Mouse (Mus musculus): ENCODE results near the gene Arhgef39. TPM values are rescaled to one million over a fixed set of nuclear protein-coding genes. Genes with fewer than 3 reads are reported as not detected.

Gene Arhgef39
- 44.8 and 46.4 TPM in 2 replicates for polyA plus RNA-seq (2016; fragmentation: Nextera tagmentation; extraction: Ambion mirVana)

- peak within 1 kb of the TSS; percentile 56; the same call in 1 of the 2 replicates for H3K27ac ChIP-seq
- peak within 1 kb of the TSS; percentile 73 for H3K4me2 ChIP-seq
- H3K27me3 ChIP-seq, result no peaks in the 10 kb centered on the region
- peak; percentile 78 for ATAC-seq (ENCODE audit: insufficient number of reproducible peaks, insufficient read depth, low FRiP score, low TSS enrichment, low read depth)
- H3K36me3 ChIP-seq, result peaks cover 31% of the 10 kb centered on the region
- no peaks in the 10 kb centered on the region for H3K9me3 ChIP-seq
- H3K4me1 ChIP-seq (replicated peaks), result peaks cover 26% of the 10 kb centered on the region
- 8% methylated on average over 50 of the region's 50 CpGs for WGBS
- H3K9ac ChIP-seq (replicated peaks), result peak within 1 kb of the TSS; percentile 63
- peak within 1 kb of the TSS; percentile 63 for H3K4me3 ChIP-seq (replicated peaks)
These were observed at the start of gene Arhgef39 for GRCm38 (mm10) chr4:43499407-43500333. Arhgef39 (minus strand) TSS chr4:43499695.

GRCm38 (mm10) chr4:43549055-43549454 lies 49.6 kb upstream of the Arhgef39 start:
- 90% methylated on average over 12 of the region's 12 CpGs for WGBS
- H3K9me3 ChIP-seq, result no peaks in the 10 kb centered on the region
- H3K9ac ChIP-seq (replicated peaks), result no peak overlapping the region
- peaks cover 100% of the 10 kb centered on the region for H3K36me3 ChIP-seq
- no peaks in the 10 kb centered on the region for H3K27me3 ChIP-seq
- no peaks in the 10 kb centered on the region for H3K4me1 ChIP-seq (replicated peaks)
- H3K4me2 ChIP-seq, result no peak overlapping the region
- H3K4me3 ChIP-seq (replicated peaks), result no peak overlapping the region
- no peak overlapping the region for H3K27ac ChIP-seq
- no peak for ATAC-seq (ENCODE audit: insufficient number of reproducible peaks, insufficient read depth, low FRiP score, low TSS enrichment, low read depth)

DNA sequence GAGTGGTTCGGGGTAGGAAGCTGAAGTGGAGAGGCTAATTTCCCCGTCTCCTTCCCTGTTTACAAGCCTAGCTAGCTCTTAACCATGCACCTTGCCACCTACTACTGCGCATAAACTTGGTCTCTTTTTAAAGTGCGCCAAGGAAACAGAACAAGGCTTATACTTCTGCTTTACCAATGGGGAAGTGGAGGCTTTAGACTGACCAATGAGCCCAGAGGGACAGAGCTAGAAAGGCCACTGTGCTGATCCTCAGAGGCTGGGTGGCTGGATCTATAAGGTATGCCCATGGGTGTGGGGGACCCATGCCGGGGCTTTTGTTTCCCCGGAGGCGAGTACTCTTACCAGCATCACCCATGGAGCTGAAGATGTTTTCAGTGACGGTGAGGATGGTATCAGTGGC lies 47.7 kb upstream of the Arhgef39 start:
- Histone ChIP-seq H3K4me1 (replicated peaks) (no peaks in the 10 kb centered on the region), H3K36me3 (peaks cover 100% of the 10 kb centered on the region), H3K4me3 (replicated peaks) (no peak overlapping the region), H3K4me2 (no peak overlapping the region), H3K9me3 (no peaks in the 10 kb centered on the region), H3K27ac (no peak overlapping the region), H3K27me3 (no peaks in the 10 kb centered on the region), H3K9ac (replicated peaks) (no peak overlapping the region)
- ATAC-seq (ENCODE audit: insufficient number of reproducible peaks, insufficient read depth, low FRiP score, low TSS enrichment, low read depth), result no peak
- 95% methylated on average over 8 of the region's 8 CpGs for WGBS

DNA sequence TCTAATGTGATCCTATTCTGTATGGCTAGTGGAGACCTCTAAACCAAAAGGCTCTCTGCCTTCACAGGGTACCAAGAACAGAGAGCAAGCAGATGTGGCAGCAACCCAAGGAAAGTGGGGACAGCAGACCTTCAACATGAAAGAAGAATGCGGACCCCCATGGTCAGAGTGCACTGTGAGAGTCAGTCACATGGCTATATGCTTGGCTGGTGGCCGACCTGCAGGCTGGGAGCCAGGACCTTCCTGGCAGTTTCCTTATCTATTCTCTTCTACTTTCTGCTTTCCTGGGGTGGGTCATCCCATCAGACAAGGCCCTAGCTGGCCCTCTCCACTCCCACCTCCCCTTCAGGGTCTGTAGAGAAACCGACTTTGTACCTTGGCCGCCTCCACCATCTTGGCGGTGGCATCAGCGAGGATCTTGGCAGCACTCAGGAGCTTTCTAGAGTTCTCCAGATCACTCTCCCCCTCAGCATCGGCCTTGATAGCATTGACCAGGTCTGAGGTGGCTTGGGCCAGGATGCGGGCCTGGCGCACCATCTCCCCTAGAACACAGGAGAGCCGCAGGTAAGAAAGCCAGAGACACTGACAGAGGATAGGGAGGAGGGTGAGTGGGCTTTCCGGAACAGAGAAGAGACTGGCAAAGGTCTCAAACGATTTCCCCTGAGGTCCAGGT lies 47.0 kb upstream of the Arhgef39 start:
- Histone ChIP-seq H3K4me2 (no peak overlapping the region), H3K27ac (no peak overlapping the region)
- 94% methylated on average over 12 of the region's 12 CpGs for WGBS

GRCm38 (mm10) chr4:43542044-43542443 lies 42.5 kb upstream of the Arhgef39 start:
- Histone ChIP-seq H3K27ac (no peak overlapping the region), H3K36me3 (peaks cover 99% of the 10 kb centered on the region)

More for the DNA sequence above, 47.0 kb upstream of the Arhgef39 start:
- Histone ChIP-seq H3K4me1 (replicated peaks) (no peaks in the 10 kb centered on the region), H3K27me3 (no peaks in the 10 kb centered on the region), H3K36me3 (peaks cover 100% of the 10 kb centered on the region), H3K9me3 (no peaks in the 10 kb centered on the region), H3K9ac (replicated peaks) (no peak overlapping the region), H3K4me3 (replicated peaks) (no peak overlapping the region)
- ATAC-seq (ENCODE audit: insufficient number of reproducible peaks, insufficient read depth, low FRiP score, low TSS enrichment, low read depth), result no peak

GRCm38 (mm10) chr4:43536031-43536430 lies 36.5 kb upstream of the Arhgef39 start:
- Histone ChIP-seq H3K27ac (no peak overlapping the region), H3K9ac (replicated peaks) (no peak overlapping the region), H3K4me1 (replicated peaks) (no peaks in the 10 kb centered on the region), H3K36me3 (peaks cover 98% of the 10 kb centered on the region), H3K9me3 (no peaks in the 10 kb centered on the region), H3K27me3 (no peaks in the 10 kb centered on the region), H3K4me3 (replicated peaks) (no peak overlapping the region), H3K4me2 (no peak overlapping the region)
- ATAC-seq (ENCODE audit: insufficient number of reproducible peaks, insufficient read depth, low FRiP score, low TSS enrichment, low read depth), result no peak
- 90% methylated on average over 9 of the region's 9 CpGs for WGBS

More at GRCm38 (mm10) chr4:43542044-43542443, 42.5 kb upstream of the Arhgef39 start:
- no peaks in the 10 kb centered on the region for H3K27me3 ChIP-seq
- H3K4me3 ChIP-seq (replicated peaks), result no peak overlapping the region
- 58% methylated on average over 3 of the region's 3 CpGs for WGBS
- H3K4me1 ChIP-seq (replicated peaks), result no peaks in the 10 kb centered on the region
- H3K4me2 ChIP-seq, result no peak overlapping the region
- H3K9ac ChIP-seq (replicated peaks), result no peak overlapping the region
- 0 out of 2 replicates have a peak, but pooled peaks have one; percentile 21 for ATAC-seq (ENCODE audit: insufficient number of reproducible peaks, insufficient read depth, low FRiP score, low TSS enrichment, low read depth)
- no peaks in the 10 kb centered on the region for H3K9me3 ChIP-seq

GRCm38 (mm10) chr4:43535628-43536027 lies 36.1 kb upstream of the Arhgef39 start:
- no peaks in the 10 kb centered on the region for H3K9me3 ChIP-seq
- ATAC-seq (ENCODE audit: insufficient number of reproducible peaks, insufficient read depth, low FRiP score, low TSS enrichment, low read depth), result no peak
- 92% methylated on average over 8 of the region's 8 CpGs for WGBS
- H3K4me1 ChIP-seq (replicated peaks), result no peaks in the 10 kb centered on the region
- H3K36me3 ChIP-seq, result peaks cover 98% of the 10 kb centered on the region
- H3K4me2 ChIP-seq, result no peak overlapping the region
- no peak overlapping the region for H3K4me3 ChIP-seq (replicated peaks)
- no peaks in the 10 kb centered on the region for H3K27me3 ChIP-seq
- no peak overlapping the region for H3K9ac ChIP-seq (replicated peaks)
- no peak overlapping the region for H3K27ac ChIP-seq

- H3K4me1 ChIP-seq (replicated peaks), result no peaks in the 10 kb centered on the region
- no peak overlapping the region for H3K4me2 ChIP-seq
- peaks cover 74% of the 10 kb centered on the region for H3K36me3 ChIP-seq
- no peaks in the 10 kb centered on the region for H3K27me3 ChIP-seq
- no peak overlapping the region for H3K4me3 ChIP-seq (replicated peaks)
- H3K9me3 ChIP-seq, result no peaks in the 10 kb centered on the region
- H3K9ac ChIP-seq (replicated peaks), result no peak overlapping the region
- H3K27ac ChIP-seq, result no peak overlapping the region
- WGBS, result 89% methylated on average over 9 of the region's 9 CpGs
- no peak for ATAC-seq (ENCODE audit: insufficient number of reproducible peaks, insufficient read depth, low FRiP score, low TSS enrichment, low read depth)
These were observed 33.8 kb upstream of the Arhgef39 start for GRCm38 (mm10) chr4:43533270-43533669.

DNA sequence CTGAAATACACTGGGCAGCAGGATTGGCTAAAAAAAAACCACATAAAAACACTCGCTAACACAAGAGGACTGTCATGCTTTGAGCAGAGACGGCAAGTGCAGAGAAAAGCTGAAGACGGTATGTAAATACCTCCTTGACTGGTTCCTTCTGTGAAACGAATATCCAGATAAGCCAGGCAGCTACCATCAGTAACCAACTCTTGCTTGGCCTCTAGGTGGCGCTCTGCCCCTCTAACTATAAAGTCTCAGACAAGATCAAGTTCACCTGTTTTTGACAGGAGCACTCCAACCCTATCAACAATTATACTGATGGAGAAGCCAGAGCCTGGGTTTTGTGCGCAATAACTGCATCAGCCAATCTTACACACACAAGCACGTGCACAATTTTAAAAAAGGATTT lies 31.1 kb upstream of the Arhgef39 start:
- Histone ChIP-seq H3K4me1 (replicated peaks) (no peaks in the 10 kb centered on the region), H3K9me3 (no peaks in the 10 kb centered on the region), H3K9ac (replicated peaks) (no peak overlapping the region), H3K27me3 (peaks cover 5% of the 10 kb centered on the region; the same call in 1 of the 2 replicates), H3K4me2 (no peak overlapping the region), H3K4me3 (replicated peaks) (no peak overlapping the region), H3K36me3 (peaks cover 48% of the 10 kb centered on the region), H3K27ac (no peak overlapping the region)
- 25% methylated on average over 7 of the region's 7 CpGs for WGBS
- ATAC-seq (ENCODE audit: insufficient number of reproducible peaks, insufficient read depth, low FRiP score, low TSS enrichment, low read depth), result no peak

- WGBS, result 73% methylated on average over 8 of the region's 8 CpGs
- no peaks in the 10 kb centered on the region for H3K4me1 ChIP-seq (replicated peaks)
- H3K9ac ChIP-seq (replicated peaks), result no peak overlapping the region
- no peak for ATAC-seq (ENCODE audit: insufficient number of reproducible peaks, insufficient read depth, low FRiP score, low TSS enrichment, low read depth)
- peaks cover 43% of the 10 kb centered on the region for H3K36me3 ChIP-seq
- H3K27me3 ChIP-seq, result peaks cover 9% of the 10 kb centered on the region
- H3K27ac ChIP-seq, result no peak overlapping the region
- H3K9me3 ChIP-seq, result no peaks in the 10 kb centered on the region
- no peak overlapping the region for H3K4me2 ChIP-seq
- H3K4me3 ChIP-seq (replicated peaks), result no peak overlapping the region
These were observed 30.6 kb upstream of the Arhgef39 start for GRCm38 (mm10) chr4:43530081-43530501.

- Histone ChIP-seq H3K4me2 (no peak overlapping the region), H3K27ac (no peak overlapping the region), H3K4me3 (replicated peaks) (no peak overlapping the region), H3K9me3 (no peaks in the 10 kb centered on the region), H3K27me3 (peaks cover 26% of the 10 kb centered on the region), H3K36me3 (peaks cover 27% of the 10 kb centered on the region), H3K9ac (replicated peaks) (no peak overlapping the region), H3K4me1 (replicated peaks) (peaks cover 11% of the 10 kb centered on the region)
- ATAC-seq (ENCODE audit: insufficient number of reproducible peaks, insufficient read depth, low FRiP score, low TSS enrichment, low read depth), result no peak
- WGBS, result 76% methylated on average over 9 of the region's 9 CpGs
These were observed 29.0 kb upstream of the Arhgef39 start for GRCm38 (mm10) chr4:43528487-43528886.
